Mouse (Mus musculus): Measurements from ENCODE around the gene Acot7. TPM values are rescaled to one million over a fixed set of nuclear protein-coding genes. Genes with fewer than 3 reads are reported as not detected.

The Acot7 gene
- total RNA-seq, 2 experiments from 2014 or later = 15.4 to 19.1 TPM

DNA sequence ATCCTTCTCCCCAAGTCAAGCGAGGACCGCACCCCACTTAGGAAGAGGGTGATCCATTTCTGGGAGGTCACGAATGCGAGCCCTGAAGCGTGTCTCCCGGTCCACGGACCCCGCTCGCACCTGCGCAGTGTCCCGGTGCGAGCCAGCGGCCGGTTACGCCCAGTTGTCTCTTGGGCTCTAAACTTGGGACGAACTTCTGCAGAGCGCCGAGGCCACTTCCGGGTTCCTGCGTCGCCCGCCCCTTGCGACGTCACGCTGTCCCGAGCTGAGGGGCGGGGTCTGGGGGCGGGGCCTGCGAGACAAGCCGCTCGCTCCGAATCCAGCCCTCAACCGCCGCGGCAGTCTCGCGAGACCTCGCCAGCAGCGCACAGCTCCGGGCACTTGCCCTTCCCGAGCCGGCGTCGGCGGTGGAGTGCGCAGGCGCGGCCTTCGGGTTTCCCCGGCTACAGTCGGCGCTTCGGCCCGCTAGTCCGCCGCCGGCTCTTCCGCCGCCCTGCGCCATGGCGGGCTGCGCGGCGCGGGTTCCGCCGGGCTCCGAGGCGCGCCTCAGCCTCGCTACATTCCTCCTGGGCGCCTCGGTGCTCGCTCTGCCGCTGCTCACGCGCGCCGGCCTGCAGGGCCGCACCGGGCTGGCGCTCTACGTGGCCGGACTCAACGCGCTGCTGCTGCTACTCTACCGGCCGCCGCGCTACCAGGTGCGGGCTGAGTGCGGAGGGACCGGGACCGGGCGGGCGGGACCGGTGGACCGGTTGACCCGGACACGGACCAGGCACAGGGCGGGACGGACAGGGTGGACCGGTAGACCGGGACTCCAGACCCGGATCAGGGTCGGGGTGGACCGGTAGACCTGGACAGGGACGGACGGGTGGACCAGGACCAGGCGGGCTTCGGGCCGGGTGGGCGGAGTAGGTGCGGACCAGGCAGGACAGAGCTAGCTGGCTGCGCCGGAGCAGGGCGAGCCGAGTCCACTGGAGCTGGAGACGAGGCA is 119.2 kb downstream of the Acot7 start, which contains the start of gene Icmt:
Gene Icmt (plus strand): TSS at position 354 of the 988 bp plus-strand sequence.
- peak; percentile 99 for DNase-seq

DNA sequence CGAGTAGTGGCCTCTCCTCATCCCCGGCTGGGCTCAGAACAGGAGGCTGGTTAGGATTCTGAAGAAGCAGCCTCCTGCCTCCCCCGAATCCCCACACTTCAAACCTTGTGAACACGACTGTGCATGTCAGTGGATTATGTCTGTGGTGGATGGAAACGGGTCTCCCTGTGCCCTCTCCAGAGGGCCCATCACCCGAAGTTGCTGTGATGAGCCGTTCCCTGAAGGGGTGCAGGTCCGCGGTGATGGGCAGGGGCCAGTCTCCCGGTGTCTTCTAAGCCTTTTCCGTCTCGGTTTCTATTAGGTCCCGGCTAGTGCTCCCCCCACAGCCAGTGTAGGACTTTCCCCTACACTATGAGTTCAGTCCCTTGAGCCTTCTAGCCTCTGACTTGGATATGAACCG is 120.9 kb downstream of the Acot7 start:
- DNase-seq = no peak

GRCm38 (mm10) chr4:152300375-152300774 is 122.4 kb downstream of the Acot7 start:
- no peak for DNase-seq

DNA sequence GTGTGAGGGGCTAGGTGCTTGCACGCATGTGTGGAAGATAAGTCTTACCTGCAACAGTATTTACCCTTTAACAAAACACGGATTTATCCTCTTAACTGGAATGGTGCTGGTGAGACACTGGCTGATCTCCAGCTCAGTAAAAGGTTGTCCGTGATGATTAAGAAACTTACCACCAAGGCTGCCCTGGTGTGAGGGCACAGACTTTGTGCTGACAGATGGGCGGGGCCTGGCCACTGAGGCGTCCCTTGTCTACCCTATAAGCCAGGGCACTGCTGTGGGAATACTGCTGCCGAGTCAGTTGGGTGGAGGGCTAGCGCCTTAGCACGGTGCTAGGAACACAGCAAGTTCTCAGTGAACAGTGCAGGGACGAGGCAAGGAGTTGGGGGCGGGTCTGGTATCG is 124.1 kb downstream of the Acot7 start:
- DNase-seq = no peak

DNA sequence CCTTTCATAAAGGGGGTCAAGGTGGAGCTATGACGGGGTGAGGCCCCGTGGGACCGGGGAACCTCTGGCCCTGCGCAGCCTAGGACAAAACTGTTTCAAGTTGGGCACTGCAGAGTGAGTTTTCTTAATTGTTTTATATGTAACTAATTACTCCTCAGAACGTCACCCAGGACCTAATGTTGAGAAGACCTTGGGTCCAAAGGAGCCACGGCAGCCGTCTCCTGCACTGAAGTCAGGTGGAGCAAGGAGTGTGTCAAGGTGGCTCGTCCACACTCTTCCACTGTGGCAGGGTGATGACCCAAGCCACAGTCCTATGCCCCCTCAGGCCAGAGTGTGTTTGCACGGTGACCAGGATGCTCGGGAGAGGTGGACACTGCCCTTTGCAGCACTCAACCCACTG is 125.2 kb downstream of the Acot7 start:
- DNase-seq = no peak

- no peak for DNase-seq
Measured at GRCm38 (mm10) chr4:152304685-152305084, 126.8 kb downstream of the Acot7 start.

- no peak for DNase-seq
Measured at GRCm38 (mm10) chr4:152305991-152306390, 128.1 kb downstream of the Acot7 start.

DNA sequence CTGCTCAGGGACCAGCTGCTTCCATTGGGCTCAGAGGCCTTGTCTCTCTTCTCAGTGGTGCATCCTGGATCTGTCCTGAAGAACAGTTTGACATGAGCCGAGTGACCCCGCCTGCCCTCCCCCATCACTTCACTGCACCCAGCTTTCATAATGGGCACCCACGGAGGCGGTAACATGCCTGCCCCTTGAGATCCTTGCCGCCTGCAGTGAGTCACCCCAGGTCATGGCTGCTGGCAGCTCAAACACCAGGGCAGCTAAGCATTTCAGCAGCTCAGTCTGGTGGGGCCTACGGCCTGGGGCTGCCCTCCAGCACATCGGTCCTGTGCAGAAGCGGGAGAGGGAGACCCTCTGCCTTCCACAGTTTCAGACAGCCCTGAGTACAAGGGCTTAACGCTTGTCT is 129.6 kb downstream of the Acot7 start:
- no peak for DNase-seq

DNA sequence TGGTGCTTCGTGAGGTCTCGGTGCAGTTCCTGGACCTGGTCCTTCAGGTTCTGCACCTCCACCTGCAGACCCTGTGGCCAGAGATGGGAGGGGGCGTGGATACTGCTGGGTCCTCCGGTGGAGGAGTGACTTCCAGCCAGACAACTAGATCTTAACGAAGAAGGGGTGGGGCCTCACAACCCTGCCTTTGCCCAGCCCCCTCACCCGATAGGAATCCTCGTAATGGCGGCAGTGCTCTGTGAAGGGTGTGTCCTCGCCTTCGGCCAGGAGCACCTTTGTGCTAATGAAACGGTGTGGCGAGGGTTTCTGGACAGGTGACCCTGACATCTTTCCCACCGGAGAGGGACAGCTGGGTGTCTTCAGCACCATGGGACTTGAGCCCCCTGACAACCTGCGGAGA is 134.3 kb downstream of the Acot7 start:
- DNase-seq = no peak

GRCm38 (mm10) chr4:152313211-152313632 is 135.3 kb downstream of the Acot7 start:
- no peak for DNase-seq

GRCm38 (mm10) chr4:152313934-152314333 is 136.0 kb downstream of the Acot7 start:
- DNase-seq = no peak

DNA sequence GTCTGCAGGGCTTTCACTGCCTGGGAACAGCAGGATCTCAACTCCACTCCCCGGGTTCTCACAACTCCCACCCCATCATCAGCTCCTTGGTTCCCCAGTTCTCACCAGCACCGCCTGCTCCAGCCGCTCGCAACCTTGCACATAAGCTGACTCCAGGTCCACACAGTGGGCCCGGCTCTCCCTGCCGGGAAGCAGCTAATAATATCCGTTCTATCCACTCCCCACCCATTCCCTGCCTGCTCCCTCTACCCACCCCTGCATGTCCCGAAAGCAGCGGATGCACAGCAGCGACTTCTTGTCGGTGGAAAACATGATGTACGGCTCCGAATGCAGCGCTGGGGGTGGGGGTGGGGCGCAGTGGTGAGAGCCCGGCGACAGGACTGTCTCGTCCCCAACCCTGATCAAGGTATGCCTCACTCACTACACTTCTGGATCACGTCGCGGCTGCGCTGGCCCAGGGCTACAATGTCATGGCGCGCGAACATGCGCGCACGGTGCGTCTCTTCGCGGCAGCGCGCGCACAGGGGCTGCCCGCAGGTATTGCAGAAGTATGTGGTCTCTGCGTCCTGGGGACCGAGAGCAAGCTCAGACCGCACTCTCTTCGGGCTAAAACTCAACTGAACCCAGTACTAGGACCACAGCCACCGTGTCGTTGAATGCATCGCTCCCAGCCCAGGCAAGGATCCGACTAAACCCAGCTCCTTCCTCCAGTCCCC is 137.7 kb downstream of the Acot7 start:
- no peak for DNase-seq

DNA sequence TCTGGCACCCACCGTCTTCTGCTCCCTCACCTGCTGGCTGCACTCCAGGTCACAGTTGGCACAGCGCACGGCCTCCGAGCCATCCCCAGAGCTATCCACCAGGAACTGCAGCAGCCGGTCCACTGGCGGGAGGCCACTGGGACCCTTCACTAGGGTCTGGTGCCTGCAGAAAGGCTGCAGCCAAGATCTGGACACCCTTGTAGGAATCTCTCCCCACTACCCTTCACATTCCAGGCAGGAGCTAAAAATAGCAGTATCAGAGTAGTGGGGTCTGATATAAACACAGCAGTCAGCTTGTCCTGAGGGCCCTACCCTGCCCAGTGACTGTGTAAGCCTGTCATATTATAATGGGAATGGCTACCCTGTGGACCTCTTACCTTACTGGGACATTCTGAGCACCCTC is 139.7 kb downstream of the Acot7 start:
- no peak for DNase-seq

DNA sequence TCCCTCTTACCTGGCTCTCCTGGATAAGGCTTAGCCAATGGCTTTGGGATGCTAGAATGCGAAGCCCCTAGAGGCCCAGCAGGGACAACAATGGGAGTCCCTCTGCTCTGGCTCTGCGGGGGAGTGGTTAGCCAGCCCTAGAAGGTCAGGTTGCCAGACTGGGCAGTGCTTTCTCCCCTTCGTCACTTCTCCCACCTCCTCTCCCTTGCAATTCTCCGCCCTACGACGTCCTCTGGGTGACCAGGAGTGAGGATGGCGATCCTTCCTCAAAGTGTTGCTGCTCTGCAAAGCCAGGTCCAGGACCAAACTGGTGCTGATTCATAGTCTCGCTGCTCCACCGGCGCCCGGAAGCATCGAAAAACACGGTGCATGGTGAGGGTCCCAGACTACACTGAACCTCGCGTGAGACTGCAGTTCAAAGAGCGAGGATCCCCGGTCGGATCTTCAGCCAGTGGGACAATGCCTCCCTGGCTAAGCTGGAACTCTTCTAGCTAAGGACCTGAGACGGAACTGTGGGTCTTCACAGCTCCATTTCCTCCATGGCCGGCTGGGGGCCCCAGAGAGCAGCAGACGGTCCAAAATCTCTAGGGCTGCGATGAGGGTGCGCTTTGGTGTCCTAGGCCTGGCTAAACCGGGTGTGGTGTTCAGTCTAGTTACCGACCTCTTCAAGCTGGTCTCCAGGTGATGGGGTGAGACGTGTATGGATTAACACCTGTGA is 140.7 kb downstream of the Acot7 start, which contains the start of gene Rnf207:
Gene Rnf207 (minus strand): TSS at position 477 of the 718 bp plus-strand sequence.
- DNase-seq = no peak

Other genes with a start within 250 kb of the Acot7 start
- gene Dnajc11, start 244.4 kb upstream of the Acot7 start, total RNA-seq (2021) = 10 to 100 TPM; 59.3 to 68.8 TPM
- 10 to 100 TPM; 27.5 to 29.3 TPM for gene Thap3, start 189.1 kb upstream of the Acot7 start, total RNA-seq (2021)
- 1 to 10 TPM; 2.8 to 3.4 TPM for gene Phf13, start 181.9 kb upstream of the Acot7 start, total RNA-seq (2021)
- gene Klhl21, start 169.3 kb upstream of the Acot7 start, total RNA-seq (2021) = 10 to 100 TPM; 56.9 to 66.5 TPM
- gene Zbtb48, start 150.5 kb upstream of the Acot7 start, total RNA-seq (2021) = 1 to 10 TPM; 2.5 TPM
- under 1 TPM; 0.84 to 0.86 TPM for gene Tas1r1, start 139.6 kb upstream of the Acot7 start, total RNA-seq (2021)
- gene Nol9, start 138.8 kb upstream of the Acot7 start, total RNA-seq (2021) = 1 to 10 TPM; 9.6 TPM
- 1 to 10 TPM; 5.0 to 6.5 TPM for gene Plekhg5, start 105.6 kb upstream of the Acot7 start, total RNA-seq (2021)
- gene Tnfrsf25, start 62.2 kb upstream of the Acot7 start, total RNA-seq (2021) = 1 to 10 TPM; 1.2 TPM
- under 1 TPM; 0.23 to 0.38 TPM for gene Espn, start 25.8 kb upstream of the Acot7 start, total RNA-seq (2021)
- not detected for gene Hes2, start 19.3 kb upstream of the Acot7 start, total RNA-seq (2021)
- gene Gpr153, start 96.1 kb downstream of the Acot7 start, total RNA-seq (2021) = 10 to 100 TPM in 1 of 2 experiments, 1 to 10 TPM in 1; 9.9 to 11.0 TPM
- gene Hes3, start 113.5 kb downstream of the Acot7 start, total RNA-seq (2021) = not detected
- gene Icmt, start 119.1 kb downstream of the Acot7 start, total RNA-seq (2021) = 10 to 100 TPM; 16.5 to 16.8 TPM
- gene Rnf207, start 140.9 kb downstream of the Acot7 start, total RNA-seq (2021) = not detected
- gene Rpl22, start 147.6 kb downstream of the Acot7 start, total RNA-seq (2021) = 100 to 1,000 TPM; 194 to 222 TPM
- gene Chd5, start 160.5 kb downstream of the Acot7 start, total RNA-seq (2021) = under 1 TPM; 0.03 to 0.08 TPM